Mouse (Mus musculus) thymus, postnatal 14 days (tissue): ENCODE results near the gene Tnxb.

ENCODE experiments used
- DNase-seq: peaks from one replicate; pipeline ENCODE4 v3.0.0; 2021

Tnxb gene

DNA sequence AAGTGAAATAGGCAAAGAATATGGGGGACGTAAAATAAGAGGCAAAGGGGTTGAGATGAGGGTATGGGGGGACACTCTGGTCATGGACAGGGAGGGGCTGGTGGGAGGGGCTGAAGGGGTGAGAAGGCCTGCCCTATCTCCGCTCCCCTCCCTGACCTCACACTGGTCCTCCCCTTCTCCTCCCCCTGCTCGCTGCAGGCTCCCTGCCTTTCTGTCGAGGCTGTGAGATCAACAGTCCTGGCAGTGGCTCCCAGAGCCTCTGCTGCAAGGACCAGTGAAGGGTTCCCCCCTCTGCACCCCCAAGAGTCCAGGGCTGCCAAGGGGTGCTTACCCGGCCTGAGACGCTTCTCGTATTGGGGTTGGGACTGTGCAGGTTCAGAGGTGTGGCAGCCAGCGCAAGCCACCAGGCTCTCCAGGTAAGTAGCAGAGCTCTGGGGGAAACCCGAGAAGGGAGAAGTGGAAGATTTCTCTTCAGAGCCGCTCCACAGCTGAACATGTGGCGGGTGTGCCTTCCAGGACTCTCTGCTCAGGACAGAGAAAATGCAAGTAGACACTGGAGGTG lies 10.0 kb upstream of the Tnxb start:
- DNase-seq, result no peak

DNA sequence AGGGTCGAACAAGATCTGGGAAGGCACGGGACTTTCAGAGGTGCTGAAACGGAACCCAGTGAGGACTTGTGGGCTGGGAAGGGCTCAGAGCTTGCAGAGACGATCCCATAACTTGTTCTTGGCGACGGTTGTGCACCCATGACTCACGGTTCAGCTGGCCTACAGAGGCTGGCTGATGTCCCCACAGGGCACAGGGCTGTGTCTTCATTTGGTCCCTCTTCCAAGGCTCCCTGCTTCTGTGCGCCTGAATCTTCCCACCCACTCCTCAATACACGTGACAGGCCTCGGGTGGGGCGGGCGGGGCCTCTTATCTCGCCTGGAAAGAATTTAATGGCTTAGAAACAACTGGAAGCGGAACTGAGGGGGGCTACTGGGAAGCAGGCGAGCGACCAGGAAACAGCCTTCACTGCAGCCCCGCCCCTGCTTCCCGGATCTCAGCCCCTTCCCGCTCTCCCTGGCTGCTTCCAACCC lies 9.2 kb upstream of the Tnxb start:
- DNase-seq, result no peak

DNA sequence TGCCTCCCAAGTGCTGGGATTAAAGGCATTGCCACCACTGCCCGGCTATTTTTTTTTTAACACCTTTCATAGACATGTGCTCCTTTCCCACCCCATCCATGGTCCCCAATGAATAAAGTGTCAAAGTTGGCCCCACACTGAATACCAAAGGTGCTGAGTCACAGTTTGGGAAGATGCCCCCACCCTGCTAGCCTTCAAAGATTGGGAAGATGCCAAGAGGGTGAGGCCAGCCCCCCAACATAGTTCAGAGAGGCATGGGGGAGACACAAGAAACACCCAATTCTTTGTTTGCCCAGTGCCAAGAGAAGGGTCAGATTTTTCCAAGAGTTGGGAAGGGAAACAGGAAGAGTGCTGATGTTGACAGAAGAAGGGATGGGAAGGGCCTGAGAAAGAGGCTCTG lies 7.9 kb upstream of the Tnxb start:
- DNase-seq, result no peak

DNA sequence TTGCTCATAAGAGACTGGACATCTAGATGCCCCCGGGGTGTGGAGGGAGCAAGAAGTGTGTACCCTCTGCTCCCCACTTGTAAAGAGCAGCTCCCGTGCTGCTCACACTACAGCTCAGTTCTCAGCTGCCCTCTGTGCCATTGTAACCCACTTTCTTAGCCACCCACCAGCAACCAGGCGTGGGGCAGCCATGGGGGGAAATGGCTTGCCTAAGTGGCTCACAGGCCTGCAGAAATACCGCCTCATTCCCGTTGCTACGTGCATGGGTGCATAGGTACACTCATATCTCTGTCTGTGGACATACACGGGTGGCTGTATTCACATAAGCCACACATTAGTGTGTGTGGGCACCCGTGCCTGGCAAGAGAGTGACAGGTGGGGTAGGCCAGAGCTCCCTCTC lies 7.4 kb upstream of the Tnxb start:
- no peak for DNase-seq

DNA sequence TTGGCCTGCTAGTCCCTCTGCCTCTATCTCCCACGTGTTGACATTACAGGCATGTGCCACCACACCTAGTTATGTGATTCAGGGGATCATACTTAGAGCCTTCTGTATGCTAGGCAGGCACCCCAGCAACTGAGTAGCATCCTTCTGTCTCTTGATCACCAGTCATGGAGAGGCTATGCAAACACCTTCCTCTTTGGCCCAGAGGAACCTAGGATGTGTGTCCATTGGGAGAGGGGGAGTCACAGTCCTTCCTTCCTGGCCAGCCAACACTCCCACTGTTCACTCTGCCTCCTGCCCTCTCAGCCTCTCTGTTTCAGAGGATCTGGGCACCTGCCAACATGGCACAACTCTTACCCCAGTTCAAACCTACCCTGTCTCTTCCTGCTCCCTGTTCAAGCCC lies 6.8 kb upstream of the Tnxb start:
- no peak for DNase-seq

DNA sequence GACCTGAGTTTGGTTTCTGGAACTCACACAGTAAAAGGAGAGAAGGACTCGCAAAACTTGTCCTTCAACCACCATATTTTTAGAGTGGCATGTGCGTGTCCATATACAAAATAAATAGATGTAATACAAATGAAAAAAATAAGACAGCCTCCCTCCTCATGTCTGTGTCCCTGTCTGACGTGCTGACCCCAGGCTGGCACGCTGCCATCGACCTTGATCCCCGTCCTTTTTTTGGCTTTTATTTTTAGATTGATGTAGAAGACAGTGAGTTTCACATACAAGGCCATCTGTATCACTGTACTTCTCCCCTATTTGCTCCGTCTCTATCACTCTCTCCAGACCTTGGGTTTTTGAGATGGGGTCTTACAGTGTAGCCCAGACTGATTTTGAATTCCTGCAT lies 5.9 kb upstream of the Tnxb start:
- no peak for DNase-seq

DNA sequence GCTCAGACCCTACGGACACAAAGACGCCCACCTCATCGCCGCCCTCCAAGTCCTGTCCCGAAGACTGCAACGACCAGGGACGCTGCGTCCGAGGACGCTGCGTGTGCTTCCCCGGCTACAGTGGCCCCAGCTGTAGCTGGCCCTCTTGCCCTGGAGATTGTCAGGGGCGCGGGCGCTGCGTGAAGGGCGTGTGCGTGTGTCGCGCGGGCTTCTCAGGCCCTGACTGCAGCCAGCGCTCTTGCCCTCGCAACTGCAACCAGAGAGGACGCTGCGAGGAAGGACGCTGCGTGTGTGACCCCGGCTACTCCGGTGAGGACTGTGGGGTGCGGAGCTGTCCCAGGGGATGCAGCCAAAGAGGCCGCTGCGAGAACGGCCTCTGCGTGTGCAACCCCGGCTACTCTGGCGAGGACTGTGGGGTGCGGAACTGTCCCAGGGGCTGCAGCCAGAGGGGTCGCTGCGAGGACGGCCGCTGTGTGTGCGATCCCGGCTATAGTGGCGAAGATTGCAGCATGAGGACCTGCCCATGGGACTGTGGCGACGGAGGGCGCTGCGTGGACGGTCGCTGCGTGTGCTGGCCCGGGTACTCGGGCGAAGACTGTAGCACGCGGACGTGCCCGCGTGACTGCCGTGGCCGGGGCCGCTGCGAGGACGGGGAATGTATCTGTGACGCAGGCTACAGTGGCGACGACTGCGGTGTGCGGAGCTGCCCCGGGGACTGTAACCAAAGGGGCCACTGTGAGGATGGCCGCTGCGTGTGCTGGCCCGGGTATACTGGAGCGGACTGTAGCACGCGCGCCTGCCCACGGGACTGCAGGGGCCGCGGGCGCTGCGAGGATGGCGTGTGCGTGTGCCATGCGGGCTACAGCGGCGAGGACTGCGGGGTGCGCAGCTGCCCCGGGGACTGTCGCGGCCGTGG lies 1.1 kb downstream of the Tnxb start:
- DNase-seq, result no peak

DNA sequence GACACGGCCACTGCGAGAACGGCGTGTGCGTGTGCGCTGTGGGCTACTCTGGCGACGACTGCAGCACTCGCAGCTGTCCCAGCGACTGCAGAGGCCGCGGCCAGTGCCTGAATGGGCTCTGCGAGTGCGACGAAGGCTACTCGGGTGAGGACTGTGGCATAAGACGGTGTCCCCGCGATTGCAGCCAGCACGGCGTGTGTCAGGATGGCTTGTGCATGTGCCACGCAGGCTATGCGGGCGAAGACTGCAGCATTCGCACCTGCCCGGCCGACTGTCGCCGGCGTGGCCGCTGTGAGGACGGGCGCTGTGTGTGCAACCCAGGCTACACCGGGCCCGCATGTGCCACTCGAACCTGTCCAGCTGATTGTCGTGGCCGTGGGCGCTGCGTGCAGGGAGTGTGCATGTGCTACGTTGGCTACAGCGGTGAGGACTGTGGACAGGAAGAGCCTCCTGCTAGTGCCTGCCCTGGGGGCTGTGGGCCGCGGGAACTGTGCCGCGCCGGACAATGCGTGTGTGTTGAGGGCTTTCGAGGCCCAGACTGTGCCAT lies 2.0 kb downstream of the Tnxb start:
- no peak for DNase-seq

DNA sequence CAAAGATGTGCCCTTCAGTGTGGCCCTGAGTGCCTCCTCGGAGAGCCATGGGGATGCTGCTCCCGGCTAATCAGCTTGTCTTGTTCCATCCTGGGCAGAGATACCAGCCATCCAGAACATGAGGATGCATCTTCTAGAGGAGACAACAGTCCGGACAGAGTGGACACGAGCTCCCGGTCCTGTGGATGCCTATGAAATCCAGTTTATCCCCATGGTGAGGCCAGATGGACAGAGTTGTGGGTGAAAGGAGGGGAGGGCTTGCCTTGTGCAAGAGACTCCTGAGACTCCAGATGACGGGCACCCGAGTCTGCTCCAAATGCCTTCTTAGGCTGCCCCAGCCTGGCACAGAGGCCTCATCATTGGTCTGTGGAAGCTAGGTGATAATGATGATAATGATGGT lies 2.8 kb downstream of the Tnxb start:
- DNase-seq, result no peak

DNA sequence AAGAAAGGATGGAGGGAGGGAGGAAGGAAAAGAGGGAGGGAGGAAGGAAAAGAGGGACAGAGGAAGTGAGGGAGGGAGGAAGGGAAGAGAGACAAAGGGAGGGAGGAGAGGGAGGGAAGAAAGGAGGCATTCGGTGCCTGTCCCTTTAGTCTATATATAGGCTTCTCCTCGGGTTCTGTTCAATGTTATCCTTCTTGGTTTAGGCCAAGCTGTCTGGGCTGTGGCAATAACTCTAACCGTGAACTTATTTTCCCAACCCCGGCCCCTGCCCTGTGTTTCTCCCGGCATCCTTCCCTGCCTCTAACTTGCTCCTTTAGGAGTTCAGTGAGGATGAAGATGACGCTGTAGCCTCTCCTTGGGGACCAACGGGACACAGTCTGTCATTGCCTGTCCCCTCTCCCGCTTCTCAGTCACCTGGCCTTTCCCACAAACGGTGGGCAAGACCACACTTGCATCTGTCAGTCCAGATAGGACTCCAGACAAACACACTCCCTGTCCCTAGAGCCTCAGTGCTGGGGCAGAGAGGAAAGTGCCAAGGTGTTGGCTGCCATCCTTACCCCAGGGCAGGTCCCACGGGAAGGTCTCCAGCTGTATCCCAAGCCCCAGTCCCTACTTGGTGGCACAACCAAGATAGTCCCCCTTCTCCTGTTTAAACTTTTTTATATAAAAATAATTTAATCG lies 4.3 kb downstream of the Tnxb start:
- DNase-seq, result no peak

DNA sequence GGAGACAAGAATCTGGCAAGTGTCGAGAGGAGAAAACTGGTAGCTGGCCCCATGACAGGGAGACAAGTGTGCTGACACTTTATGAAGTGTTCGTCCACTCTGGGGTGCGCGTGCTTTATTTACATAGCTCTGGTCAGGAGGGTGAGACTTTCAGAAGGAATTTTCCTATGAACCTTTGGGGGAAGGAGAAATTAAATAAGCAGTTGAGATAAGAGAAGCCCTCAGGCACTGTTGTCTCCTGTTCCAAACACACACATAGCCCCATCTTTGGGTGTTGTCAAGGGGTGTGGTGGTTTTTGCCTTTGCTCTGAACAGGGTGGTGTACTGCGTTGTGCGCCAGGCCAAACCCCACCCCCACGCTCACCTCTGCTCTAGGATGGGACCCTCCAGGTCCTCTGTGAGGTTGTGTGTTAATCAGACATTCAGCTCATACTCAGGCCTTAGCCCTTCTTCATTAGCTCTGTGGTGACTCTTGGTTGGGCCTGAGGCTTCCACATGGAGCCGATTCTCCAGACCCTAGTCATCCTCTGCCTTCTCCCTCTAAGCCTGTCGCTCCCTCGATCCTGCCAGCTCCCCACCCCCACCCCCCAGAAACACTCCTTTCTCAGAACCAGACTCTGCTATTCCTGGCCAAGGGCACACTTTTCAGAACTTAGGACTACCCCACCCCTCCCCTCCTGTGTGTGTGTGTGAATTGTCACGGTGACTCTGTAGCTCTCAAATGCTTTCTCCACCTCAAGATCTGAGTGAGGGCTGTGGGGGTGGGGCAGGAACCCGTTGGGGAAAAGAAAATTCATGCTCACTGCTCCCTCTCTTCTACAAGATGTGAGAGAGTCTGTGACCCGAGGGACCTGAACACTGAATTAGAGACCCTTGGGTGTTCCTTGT lies 5.1 kb downstream of the Tnxb start:
- DNase-seq, result no peak

DNA sequence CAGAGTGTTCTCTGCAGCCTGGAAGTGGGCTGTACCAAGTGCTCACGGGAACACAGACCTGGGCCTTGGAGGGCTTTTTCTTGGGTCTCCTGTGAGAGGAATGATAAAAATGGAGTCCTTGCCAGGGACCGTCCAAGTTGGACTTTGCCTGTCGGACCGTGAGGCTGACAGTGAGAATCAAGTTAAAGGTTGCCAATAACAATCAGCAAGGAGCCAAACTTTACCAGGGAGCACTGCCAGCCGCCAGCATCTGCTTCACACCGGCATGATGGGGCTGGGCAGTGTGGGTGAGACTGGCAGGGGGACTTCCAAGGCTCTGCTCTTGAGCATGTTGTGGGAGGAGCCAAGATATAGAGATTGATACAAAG lies 5.7 kb downstream of the Tnxb start:
- no peak for DNase-seq

DNA sequence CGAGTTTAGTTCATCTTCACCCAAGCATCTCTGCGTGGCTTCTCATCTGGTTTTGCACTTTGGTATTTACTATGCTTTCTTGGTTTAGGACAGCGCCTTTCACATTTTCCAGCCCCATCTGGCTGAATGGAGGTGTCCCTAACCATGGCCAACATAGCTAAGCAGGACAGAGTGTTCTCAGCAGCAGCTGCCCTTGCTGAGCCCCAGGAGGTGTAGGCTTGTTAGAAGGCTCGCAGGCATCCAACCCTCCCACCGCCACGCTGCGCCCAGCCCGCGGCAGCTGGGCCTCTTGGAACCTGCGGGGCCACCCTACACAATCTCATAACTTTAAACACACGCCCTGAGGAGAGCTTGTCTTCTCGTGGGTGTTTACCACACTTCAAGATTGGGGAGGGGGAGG lies 6.3 kb downstream of the Tnxb start:
- no peak for DNase-seq

DNA sequence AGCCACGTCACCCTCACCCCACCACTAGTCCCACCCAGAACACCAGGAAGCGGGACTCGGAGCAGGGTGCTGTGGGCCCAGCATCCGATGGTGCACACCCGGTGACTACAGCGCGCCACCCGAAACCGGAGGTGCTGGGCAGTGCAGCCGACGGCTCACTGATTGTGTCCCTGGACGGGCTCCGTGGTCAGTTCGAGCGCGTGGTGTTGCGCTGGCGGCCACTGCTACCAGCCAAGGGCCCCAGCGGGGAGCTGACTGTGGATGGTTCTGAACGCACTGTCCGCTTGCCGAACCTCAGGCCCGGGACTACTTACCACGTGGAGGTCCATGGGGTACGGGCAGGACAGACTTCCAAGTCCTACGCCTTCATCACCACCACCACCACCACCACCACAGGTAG lies 9.9 kb downstream of the Tnxb start:
- DNase-seq, result no peak

DNA sequence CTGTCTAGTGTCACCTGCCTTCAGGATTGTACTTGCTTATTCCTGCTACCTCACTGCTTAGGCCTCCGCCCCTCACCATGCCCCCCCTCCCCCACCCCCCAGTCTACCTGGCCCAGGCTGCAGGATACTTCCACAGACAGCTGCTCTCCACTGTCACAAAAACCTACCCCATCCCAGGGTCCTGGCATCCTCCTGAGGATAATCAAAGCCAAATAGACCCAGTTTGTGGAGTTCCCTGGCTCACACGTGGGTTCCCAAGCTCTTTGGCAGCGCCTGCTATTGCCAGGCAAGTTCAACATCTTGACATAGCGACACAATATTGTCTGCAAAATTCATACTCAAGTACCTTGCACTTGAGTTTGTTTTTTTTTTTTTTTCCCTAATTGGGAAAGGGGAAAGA lies 10.3 kb downstream of the Tnxb start:
- no peak for DNase-seq

DNA sequence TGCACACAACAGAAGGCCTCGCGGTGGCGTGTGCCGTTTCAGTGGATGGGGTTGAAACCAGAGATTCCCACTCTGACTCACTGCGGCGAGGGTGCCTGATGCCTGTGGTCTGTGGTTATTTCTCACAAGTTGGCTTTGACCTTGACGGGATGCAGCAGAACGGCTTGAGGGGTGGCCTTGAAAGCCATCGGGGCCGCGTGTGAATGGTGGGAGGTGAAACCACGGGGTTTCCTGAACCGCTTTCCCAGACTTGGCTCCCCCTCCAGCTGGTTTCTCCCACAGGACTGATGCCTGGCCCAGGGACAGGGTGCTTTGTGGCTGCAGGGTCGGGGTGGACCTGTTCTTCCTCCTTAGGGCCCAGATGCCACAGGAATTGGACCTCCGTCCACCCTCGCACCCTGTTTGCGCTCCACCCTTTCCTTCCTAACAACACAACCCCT lies 10.8 kb downstream of the Tnxb start:
- DNase-seq, result no peak

DNA sequence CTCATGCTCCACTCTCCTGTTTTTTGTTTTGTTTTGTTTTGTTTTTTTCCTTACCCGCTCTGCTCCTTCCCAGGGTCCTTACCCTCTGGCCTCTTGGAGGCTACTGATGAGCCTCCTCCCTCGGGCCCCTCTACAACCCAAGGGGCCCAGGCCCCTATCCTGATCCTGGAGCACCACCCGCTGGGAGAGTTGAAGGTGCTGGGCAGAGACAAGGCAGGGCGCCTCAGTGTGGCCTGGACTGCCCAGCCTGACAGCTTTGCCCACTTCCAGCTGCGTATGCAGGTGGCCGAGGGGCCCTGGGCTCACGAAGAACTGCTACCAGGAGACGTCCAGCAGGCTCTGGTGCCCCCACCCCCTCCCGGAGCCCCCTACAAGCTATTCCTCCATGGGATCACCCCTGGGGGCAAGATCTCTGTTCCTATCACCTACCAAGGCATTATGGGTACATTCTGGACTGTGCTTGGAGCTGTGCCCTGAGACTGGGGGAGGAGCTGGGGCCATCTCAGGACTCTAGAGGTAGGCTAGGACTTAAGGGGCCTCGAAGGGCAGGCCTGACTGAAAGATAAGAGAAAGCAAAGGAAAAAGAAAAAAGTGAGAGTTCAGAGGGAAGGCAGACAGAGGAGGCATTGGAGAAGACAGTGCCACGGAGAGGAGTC lies 11.7 kb downstream of the Tnxb start:
- DNase-seq, result no peak

DNA sequence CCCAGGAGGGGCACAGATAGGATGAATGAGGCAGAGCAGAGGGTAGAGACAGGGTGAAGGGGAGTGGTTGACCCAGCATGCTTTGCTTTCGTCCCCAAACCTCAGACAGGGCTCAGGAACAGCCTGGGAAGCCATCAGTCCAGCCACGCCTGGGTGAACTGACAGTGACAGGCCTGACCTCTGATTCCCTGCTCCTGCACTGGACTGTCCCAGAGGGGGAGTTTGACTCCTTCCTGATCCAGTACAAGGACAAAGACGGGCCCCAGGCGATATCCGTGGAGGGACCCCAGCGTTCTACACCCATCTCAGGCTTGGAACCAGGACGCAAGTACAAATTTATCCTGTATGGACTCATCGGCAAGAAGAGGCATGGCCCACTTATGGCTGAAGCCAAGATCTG lies 12.8 kb downstream of the Tnxb start:
- no peak for DNase-seq

DNA sequence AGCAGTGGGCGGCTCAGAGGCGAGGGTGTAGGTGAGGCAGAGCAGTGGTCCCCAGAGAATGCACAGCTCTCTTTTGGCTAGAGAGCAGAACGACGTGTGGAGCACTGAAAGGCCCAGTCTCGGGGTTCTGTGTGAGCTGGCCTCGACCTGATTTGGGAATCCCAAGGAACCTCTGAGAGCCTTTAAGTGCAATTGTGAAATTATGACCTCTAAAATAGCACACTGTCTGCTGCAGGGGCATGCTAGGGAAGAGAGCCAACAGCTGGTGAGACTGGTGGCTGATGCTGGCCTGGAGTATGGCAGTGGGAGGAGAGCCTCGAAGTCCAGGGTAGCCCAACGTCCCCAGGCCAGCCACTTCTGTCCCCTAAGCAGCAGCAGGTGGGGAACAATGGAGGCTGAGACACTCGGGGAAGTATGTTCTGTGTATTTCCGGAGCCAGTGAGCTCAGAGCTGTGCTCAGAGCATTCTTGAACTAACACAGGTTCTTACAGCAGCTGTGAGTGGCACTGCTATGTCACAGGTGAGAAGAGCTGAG lies 13.4 kb downstream of the Tnxb start:
- no peak for DNase-seq

DNA sequence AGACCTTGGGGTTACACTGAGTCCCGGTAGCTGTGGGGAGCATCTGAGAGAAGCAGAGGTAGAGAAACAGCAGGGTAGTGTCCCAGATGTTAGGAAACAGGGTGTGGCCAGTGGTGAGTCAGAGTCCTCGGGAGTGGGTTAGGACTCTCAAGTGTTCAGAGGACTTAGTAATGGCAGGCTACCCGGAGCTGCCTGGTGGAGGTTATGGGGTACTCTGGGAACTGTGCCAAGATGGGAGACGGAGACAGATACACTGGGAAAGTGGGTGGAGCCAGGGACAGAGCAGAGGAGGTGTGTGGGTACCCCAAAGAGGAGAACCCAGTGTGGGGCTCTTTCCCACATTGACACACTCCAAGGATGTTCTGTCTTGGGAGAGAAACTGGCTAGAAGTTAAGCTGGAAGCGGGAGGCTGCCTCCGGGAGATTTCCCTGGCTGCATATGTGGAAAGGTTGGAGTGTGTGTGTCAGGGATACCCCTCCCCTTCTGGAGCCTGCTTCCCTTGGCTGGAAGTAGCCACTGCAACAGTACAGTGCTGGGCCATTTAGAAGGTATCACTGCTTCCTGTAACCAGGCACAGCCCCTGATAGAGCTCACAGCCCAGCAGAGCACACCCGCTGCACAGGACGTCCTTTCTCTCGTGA lies 14.0 kb downstream of the Tnxb start:
- DNase-seq, result no peak
